Mouse (Mus musculus) testis, adult 2 months (tissue): ENCODE results near the gene Sorbs1.

Source experiments
- CTCF ChIP-seq: fragments of 200-500 bp; IDR thresholded peaks from 2 replicates; pipeline ENCODE4 v1.5.1; 2012; ENCODE audit warnings: low read depth, mild to moderate bottlenecking, inconsistent platforms, low read length, moderate library complexity; ENCODE audit not compliant: control insufficient read depth, insufficient read depth, insufficient replicate concordance
- POLR2A ChIP-seq: fragments of 200-500 bp; IDR thresholded peaks from 2 replicates; pipeline ENCODE4 v1.6.1; 2012; ENCODE audit warnings: low read depth, mild to moderate bottlenecking, inconsistent platforms, low read length, moderate library complexity; ENCODE audit not compliant: control insufficient read depth

GRCm38 (mm10) chr19:40506965-40507364, 6.6 kb downstream of the Sorbs1 start:
- no peak for TF ChIP-seq CTCF
- no peak for TF ChIP-seq POLR2A
